Mouse (Mus musculus): ENCODE results near the gene Gmpr2.

- TF ChIP-seq CTCF (IDR thresholded peaks at IDR 0.05; ENCODE audit: low read depth, low read length) (no peak), POLR2A (IDR thresholded peaks at IDR 0.05; ENCODE audit: extremely low read depth, insufficient read depth, low read length) (no peak)
Measured at GRCm38 (mm10) chr14:55722438-55722945, 50.8 kb downstream of the Gmpr2 start.

Measured in liver, adult 2 months (tissue).